Mouse (Mus musculus): ENCODE measurements at regions not wholly inside any gene's neighbourhood (a gene's known extent, or its start where the extent isn't known, plus 50 kb on each side); places are given as distances from the start of the nearest gene placed in this dataset.

DNA sequence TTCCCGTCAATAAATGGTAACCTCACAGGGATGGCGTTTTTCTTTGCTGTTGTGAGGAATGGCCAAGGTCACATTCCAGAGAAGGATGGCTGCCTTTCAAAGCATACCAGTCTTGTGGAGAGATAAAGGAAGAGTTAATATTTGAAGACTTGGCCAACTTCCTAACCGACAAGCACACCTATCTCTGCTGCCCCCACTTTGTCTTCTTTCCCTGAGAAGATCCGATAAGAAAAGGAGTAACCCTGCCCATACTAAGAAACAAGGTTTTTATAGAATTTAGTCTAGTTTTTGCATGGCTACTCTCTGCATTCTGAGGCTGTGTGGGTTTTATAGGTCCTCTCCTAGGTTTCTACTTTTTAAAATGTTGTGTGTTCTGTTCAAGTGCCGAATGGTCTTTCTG, 210.2 kb upstream of the Ankrd55 start:
- TF ChIP-seq CHD2 (IDR thresholded peaks at IDR 0.05; ENCODE audit: low read depth, low read length) (no peak), ZC3H11A (IDR thresholded peaks at IDR 0.05; ENCODE audit: borderline replicate concordance, low read depth, low read length) (no peak)

Data from ES-E14 (cell line).